Mouse (Mus musculus) megakaryocyte, embryonic 14.5 days (primary cell): ENCODE measurements around the gene Mprip. TPM values are rescaled to one million over a fixed set of nuclear protein-coding genes. Genes with fewer than 3 reads are reported as not detected.
"Not testable (repeated sequence)": the region's sequence is repeated elsewhere in the genome, so short reads cannot be mapped to it uniquely, and the experiment has no call there.

Experiments used
- H3K27me3 ChIP-seq: replicated peaks from 2 replicates; pipeline ENCODE3; 2012; ENCODE audit warnings: inconsistent platforms
- H3K36me3 ChIP-seq: replicated peaks from 2 replicates; pipeline ENCODE3; 2012; ENCODE audit warnings: low read length, inconsistent platforms, mixed read lengths
- H3K4me1 ChIP-seq: 2 replicates; pipeline ENCODE4 v1.6.1; 2012; ENCODE audit warnings: inconsistent platforms
- H3K4me3 ChIP-seq: replicated peaks from 2 replicates; pipeline ENCODE3; 2012; ENCODE audit warnings: moderate library complexity, mild to moderate bottlenecking, inconsistent platforms
- H3K9me3 ChIP-seq: 2 replicates; pipeline ENCODE4 v1.6.1; 2012; ENCODE audit warnings: inconsistent platforms
- FLI1 ChIP-seq: IDR thresholded peaks from 2 replicates; pipeline ENCODE4 v1.6.1; 2012; ENCODE audit warnings: low read length, inconsistent platforms, mixed read lengths
- GATA1 ChIP-seq: IDR thresholded peaks from 3 replicates; pipeline ENCODE4 v1.6.1; 2012; ENCODE audit warnings: mixed read lengths, low read length, inconsistent platforms, borderline replicate concordance
- polyA plus RNA-seq: library from polyadenylated mRNA; stranded (reverse); fragments of >175 nt; gene quantifications from 2 replicates; pipeline ENCODE4 v1.2.3, GENCODE M21; 2012; ENCODE audit warnings: low replicate concordance; ENCODE audit not compliant: insufficient read depth

Gene Mprip
- polyA plus RNA-seq, 1 experiment: 37.2 TPM

GRCm38 (mm10) chr11:59734335-59734734 is 73.2 kb downstream of the Mprip start:
- H3K4me1 ChIP-seq: peaks cover 67% of the 10 kb centered on the region
- TF ChIP-seq FLI1 (no peak), GATA1 (no peak)
- no peaks in the 10 kb centered on the region for H3K27me3 ChIP-seq
- H3K4me3 ChIP-seq: no peak overlapping the region
- H3K9me3 ChIP-seq: no peaks in the 10 kb centered on the region
- H3K36me3 ChIP-seq: peaks cover 97% of the 10 kb centered on the region

GRCm38 (mm10) chr11:59735938-59736337 is 74.8 kb downstream of the Mprip start:
- H3K27me3 ChIP-seq, H3K4me3 ChIP-seq, H3K9me3 ChIP-seq: not testable (repeated sequence)
- peaks cover 97% of the 10 kb centered on the region for H3K36me3 ChIP-seq
- peaks cover 60% of the 10 kb centered on the region for H3K4me1 ChIP-seq

GRCm38 (mm10) chr11:59737250-59737649 is 76.1 kb downstream of the Mprip start:
- TF ChIP-seq FLI1 (no peak), GATA1 (no peak)
- Histone ChIP-seq H3K4me1 (peaks cover 52% of the 10 kb centered on the region), H3K9me3 (no peaks in the 10 kb centered on the region), H3K27me3 (no peaks in the 10 kb centered on the region), H3K4me3 (no peak overlapping the region), H3K36me3 (peaks cover 97% of the 10 kb centered on the region)

- Histone ChIP-seq H3K4me3 (no peak overlapping the region), H3K27me3 (no peaks in the 10 kb centered on the region), H3K36me3 (peaks cover 100% of the 10 kb centered on the region), H3K9me3 (no peaks in the 10 kb centered on the region), H3K4me1 (peaks cover 39% of the 10 kb centered on the region)
- TF ChIP-seq FLI1: no peak
- no peak for TF ChIP-seq GATA1
These were observed 78.9 kb downstream of the Mprip start for GRCm38 (mm10) chr11:59739996-59740395.

GRCm38 (mm10) chr11:59741915-59742314 is 80.8 kb downstream of the Mprip start:
- Histone ChIP-seq H3K4me1 (peaks cover 39% of the 10 kb centered on the region), H3K36me3 (peaks cover 99% of the 10 kb centered on the region), H3K4me3 (no peak overlapping the region), H3K9me3 (no peaks in the 10 kb centered on the region), H3K27me3 (no peaks in the 10 kb centered on the region)
- TF ChIP-seq FLI1 (no peak), GATA1 (no peak)

GRCm38 (mm10) chr11:59743307-59743706 is 82.2 kb downstream of the Mprip start:
- no peaks in the 10 kb centered on the region for H3K27me3 ChIP-seq
- no peaks in the 10 kb centered on the region for H3K9me3 ChIP-seq
- TF ChIP-seq FLI1 (no peak), GATA1 (no peak)
- H3K36me3 ChIP-seq: peaks cover 95% of the 10 kb centered on the region
- H3K4me1 ChIP-seq: peaks cover 33% of the 10 kb centered on the region
- no peak overlapping the region for H3K4me3 ChIP-seq

- no peaks in the 10 kb centered on the region for H3K9me3 ChIP-seq
- H3K4me1 ChIP-seq: peaks cover 31% of the 10 kb centered on the region
- peaks cover 95% of the 10 kb centered on the region for H3K36me3 ChIP-seq
- no peak overlapping the region for H3K4me3 ChIP-seq
- TF ChIP-seq FLI1 (no peak), GATA1 (no peak)
- no peaks in the 10 kb centered on the region for H3K27me3 ChIP-seq
These were observed 82.6 kb downstream of the Mprip start for GRCm38 (mm10) chr11:59743712-59744111.

- no peaks in the 10 kb centered on the region for H3K9me3 ChIP-seq
- no peaks in the 10 kb centered on the region for H3K27me3 ChIP-seq
- no peak for TF ChIP-seq FLI1
- TF ChIP-seq GATA1: no peak
- peaks cover 95% of the 10 kb centered on the region for H3K36me3 ChIP-seq
- H3K4me3 ChIP-seq: no peak overlapping the region
- H3K4me1 ChIP-seq: peaks cover 24% of the 10 kb centered on the region
These were observed 83.3 kb downstream of the Mprip start for GRCm38 (mm10) chr11:59744374-59744773.

- no peaks in the 10 kb centered on the region for H3K9me3 ChIP-seq
- H3K36me3 ChIP-seq: peaks cover 95% of the 10 kb centered on the region
These were observed 84.7 kb downstream of the Mprip start for GRCm38 (mm10) chr11:59745851-59746250.

GRCm38 (mm10) chr11:59746614-59747013 is 85.5 kb downstream of the Mprip start:
- Histone ChIP-seq H3K4me1 (peaks cover 16% of the 10 kb centered on the region; the same call in 1 of the 2 replicates), H3K9me3 (no peaks in the 10 kb centered on the region), H3K36me3 (peaks cover 95% of the 10 kb centered on the region), H3K4me3 (no peak overlapping the region), H3K27me3 (no peaks in the 10 kb centered on the region)
- TF ChIP-seq GATA1 (no peak), FLI1 (no peak)

More at GRCm38 (mm10) chr11:59745851-59746250, 84.7 kb downstream of the Mprip start:
- TF ChIP-seq GATA1: no peak
- TF ChIP-seq FLI1: no peak
- Histone ChIP-seq H3K4me3 (no peak overlapping the region), H3K4me1 (peaks cover 15% of the 10 kb centered on the region; the same call in 1 of the 2 replicates), H3K27me3 (no peaks in the 10 kb centered on the region)

GRCm38 (mm10) chr11:59749050-59749449 is 87.9 kb downstream of the Mprip start:
- peaks cover 95% of the 10 kb centered on the region for H3K36me3 ChIP-seq
- H3K27me3 ChIP-seq: no peaks in the 10 kb centered on the region
- no peaks in the 10 kb centered on the region for H3K9me3 ChIP-seq
- TF ChIP-seq GATA1: no peak
- no peak for TF ChIP-seq FLI1
- peaks cover 14% of the 10 kb centered on the region; the same call in 1 of the 2 replicates for H3K4me1 ChIP-seq
- H3K4me3 ChIP-seq: no peak overlapping the region
